Comparison of ENCODE assay signal across 11 mouse cellular contexts in the genomic region with DNA sequence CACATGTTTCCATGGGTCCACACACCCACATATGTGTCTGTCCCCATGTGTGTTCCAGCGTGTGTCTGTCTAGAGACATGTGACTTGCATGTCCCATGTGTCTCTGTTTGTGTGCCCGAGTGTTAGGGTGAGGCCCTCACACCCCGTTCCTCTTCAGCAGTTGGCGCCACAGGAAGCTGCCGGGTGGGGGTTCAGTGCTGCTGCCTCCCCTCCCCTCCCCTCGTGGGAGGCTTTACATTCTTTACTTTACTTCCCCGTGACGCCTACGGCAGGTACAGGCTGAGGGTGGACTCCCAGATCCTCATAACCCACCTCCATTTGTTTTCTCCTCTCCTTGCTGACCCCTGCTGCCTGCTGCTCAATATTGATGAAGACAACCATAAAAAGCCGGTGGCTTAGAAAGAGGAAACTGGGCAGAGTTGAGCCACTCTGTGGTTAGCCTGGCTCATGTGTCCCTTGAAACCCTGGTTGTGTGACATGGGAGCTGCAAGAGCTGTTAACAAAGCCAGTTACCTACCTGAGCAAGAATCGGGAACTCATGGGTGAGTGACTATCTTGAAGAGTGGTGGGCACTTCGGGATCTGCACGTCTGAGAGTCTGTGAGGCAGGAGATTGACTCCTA. TPM values are rescaled to one million over a fixed set of nuclear protein-coding genes. Genes with fewer than 3 reads are reported as not detected.
DNase-seq lines count a peak whose midpoint lies in the region; ATAC-seq lines count a peak whose summit lies in the region.
"Had no signal": no experiment of that assay in that cellular context is flagged by ENCODE, and none has a peak within 500 bp of the region (broad histone marks: within the 10 kb centered on the region; RNA-seq: fewer than 3 reads in every experiment).

A gene (plus strand): TSS at position 227 of the 622 bp plus-strand sequence.

- H3K27ac ChIP-seq in liver, embryonic 13.5 days = peak within 1 kb of the TSS; percentile 29
- no peak within 1 kb of the TSS for H3K27ac ChIP-seq in midbrain, embryonic 14.5 days (replicated peaks; ENCODE audit: low read depth, low read length)

- H3K27me3 ChIP-seq in liver, embryonic 13.5 days = no peaks in the 10 kb centered on the region
- H3K27me3 ChIP-seq in midbrain, embryonic 14.5 days (ENCODE audit: control insufficient read depth, insufficient read depth, low read length) = no peaks in the 10 kb centered on the region
- H3K27me3 ChIP-seq: CH12.LX had no signal

- no peak within 1 kb of the TSS for H3K9ac ChIP-seq in liver, embryonic 13.5 days
- H3K9ac ChIP-seq in midbrain, embryonic 14.5 days (replicated peaks; ENCODE audit: low read length) = no peak within 1 kb of the TSS

- H3K4me2 ChIP-seq in liver, embryonic 13.5 days = peak within 1 kb of the TSS; percentile 26
- H3K4me2 ChIP-seq in midbrain, embryonic 14.5 days (ENCODE audit: low read length) = no peak within 1 kb of the TSS

- no peaks in the 10 kb centered on the region for H3K36me3 ChIP-seq in liver, embryonic 13.5 days
- H3K36me3 ChIP-seq in midbrain, embryonic 14.5 days (ENCODE audit: control insufficient read depth, insufficient read depth, low read length) = no peaks in the 10 kb centered on the region

- peak; percentile 30; the same call in 1 of the 2 replicates for ATAC-seq in liver, embryonic 13.5 days (ENCODE audit: low read depth)
- peak; percentile 60 for ATAC-seq in monocyte, adult 5-6 weeks (replicated peaks; ENCODE audit: insufficient number of reproducible peaks, low FRiP score, low TSS enrichment, poor library complexity, severe bottlenecking)
- no peak for ATAC-seq in midbrain, embryonic 14.5 days (ENCODE audit: low FRiP score, low TSS enrichment)

- 14% methylated on average over 13 of the region's 13 CpGs for WGBS in liver, embryonic 13.5 days (ENCODE audit: insufficient replicate concordance)
- WGBS in midbrain, embryonic 14.5 days = 83% methylated on average over 13 of the region's 13 CpGs

- H3K9me3 ChIP-seq in liver, embryonic 13.5 days (replicated peaks) = no peaks in the 10 kb centered on the region
- no peaks in the 10 kb centered on the region for H3K9me3 ChIP-seq in midbrain, embryonic 14.5 days (ENCODE audit: control insufficient read depth, low read length)

- peaks cover 30% of the 10 kb centered on the region for H3K4me1 ChIP-seq in liver, embryonic 13.5 days (replicated peaks)
- no peaks in the 10 kb centered on the region for H3K4me1 ChIP-seq in midbrain, embryonic 14.5 days (ENCODE audit: control insufficient read depth, insufficient read depth, low read length)

- intact Hi-C loops in heart, postnatal 10 days (cut with DNase I) = loop anchor here (10.0 kb wide), 2 partner anchors 92 to 322 kb away; a partner anchor contains a TSS

- H3K4me3 ChIP-seq in liver, embryonic 13.5 days (replicated peaks) = peak within 1 kb of the TSS; percentile 20
- H3K4me3 ChIP-seq in midbrain, embryonic 14.5 days (replicated peaks; ENCODE audit: low read depth, low read length) = no peak within 1 kb of the TSS

- DNase-seq in heart, adult 18-20 months = peak; percentile 25 to 55
- DNase-seq in heart, postnatal 10 days = no peak
- DNase-seq in liver, embryonic 13.5 days = no peak
- DNase-seq in thymus, postnatal 10 days (ENCODE audit: low spot score in 2 of 2) = peak; percentile 75 to 79
- DNase-seq in kidney, postnatal 4 days = no peak
- no peak for DNase-seq in midbrain, embryonic 14.5 days
- no peak for DNase-seq in kidney, postnatal 14 days

RNA-seq across cellular contexts. Expression of the gene that starts here (rescaled TPM):
- 1 to 10 TPM in 1 of 2 experiments, under 1 TPM in 1; 0.30 to 2.9 TPM for total RNA-seq in heart, adult 18-20 months (2021)
- total RNA-seq in heart, postnatal 10 days (2021) = under 1 TPM; 0.27 to 0.29 TPM
- 0.53 and 0.62 TPM in 2 replicates for polyA plus RNA-seq in liver, embryonic 13.5 days (2015; fragmentation: Nextera tagmentation; extraction: Ambion mirVana)
- total RNA-seq in monocyte, adult 5-6 weeks (2017) = 62.9 to 119 TPM (median 81.1 TPM) in 3 replicates
- polyA plus RNA-seq in midbrain, embryonic 14.5 days (2014; fragmentation: Nextera tagmentation; extraction: Ambion mirVana) = not detected in 2 replicates
- total RNA-seq: CH12.LX; layer of hippocampus, adult 8-10 months had no signal
- polyA plus RNA-seq: forebrain, embryonic 11.5 days had no signal

Comparison
In these comparisons a context has a peak if more than half of its experiments do, and no peak if none do; other contexts are left out.
1. RNA of the gene that starts here (total RNA-seq): 62.9 to 119 TPM in monocyte, adult 5-6 weeks; 0.30 to 2.9 TPM in heart, adult 18-20 months and 0.27 to 0.29 TPM in heart, postnatal 10 days; every median in the first group is over 10 times any median in the second.
2. DNase-seq: peak in heart, adult 18-20 months (2 of 2) and thymus, postnatal 10 days (2 of 2); none in heart, postnatal 10 days (0 of 2), liver, embryonic 13.5 days (single experiment), kidney, postnatal 4 days (0 of 2), midbrain, embryonic 14.5 days (single experiment) and kidney, postnatal 14 days (single experiment).
3. Peak in ATAC-seq, H3K4me3 ChIP-seq, H3K27ac ChIP-seq and H3K4me2 ChIP-seq in liver, embryonic 13.5 days; RNA of the gene not detected or under 1 TPM.